Mouse (Mus musculus) lung, postnatal 14 days (tissue): ENCODE results near the gene Mrps17.
"Not testable (repeated sequence)": the region's sequence is repeated elsewhere in the genome, so short reads cannot be mapped to it uniquely, and the experiment has no call there.

Experiments
- DNase-seq: peaks from one replicate; pipeline ENCODE4 v3.0.0; 2021

The Mrps17 gene

DNA sequence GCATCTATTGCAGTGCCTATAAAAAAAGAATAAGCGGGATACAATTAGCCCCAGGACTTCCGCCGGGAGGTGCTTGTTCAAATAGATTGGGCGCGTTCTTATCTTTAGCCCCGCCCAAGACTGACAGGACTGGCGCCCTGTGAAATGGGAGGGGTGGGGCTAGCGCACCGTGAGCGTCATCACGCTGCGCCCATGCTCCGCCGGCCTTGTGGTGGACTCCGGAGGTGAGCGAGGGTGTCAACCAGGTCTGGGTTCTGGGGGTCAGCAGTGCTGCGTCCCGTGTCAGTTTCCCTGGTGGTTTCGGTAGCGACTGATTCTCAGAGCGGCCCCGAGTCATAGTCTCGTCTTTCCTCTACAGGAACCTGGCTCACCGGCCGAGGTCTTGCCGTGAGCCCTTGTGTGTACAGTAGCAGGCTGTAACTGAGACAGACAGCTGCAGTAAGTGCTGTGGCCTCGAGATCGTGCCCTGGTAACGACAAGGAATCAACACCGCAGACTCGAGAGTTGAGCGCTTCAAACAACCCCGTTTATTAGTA is at the start of gene Mrps17:
Gene Mrps17, plus strand, starts transcription at position 172 of the 536 bp plus-strand sequence.
- DNase-seq: peak; percentile 93

DNA sequence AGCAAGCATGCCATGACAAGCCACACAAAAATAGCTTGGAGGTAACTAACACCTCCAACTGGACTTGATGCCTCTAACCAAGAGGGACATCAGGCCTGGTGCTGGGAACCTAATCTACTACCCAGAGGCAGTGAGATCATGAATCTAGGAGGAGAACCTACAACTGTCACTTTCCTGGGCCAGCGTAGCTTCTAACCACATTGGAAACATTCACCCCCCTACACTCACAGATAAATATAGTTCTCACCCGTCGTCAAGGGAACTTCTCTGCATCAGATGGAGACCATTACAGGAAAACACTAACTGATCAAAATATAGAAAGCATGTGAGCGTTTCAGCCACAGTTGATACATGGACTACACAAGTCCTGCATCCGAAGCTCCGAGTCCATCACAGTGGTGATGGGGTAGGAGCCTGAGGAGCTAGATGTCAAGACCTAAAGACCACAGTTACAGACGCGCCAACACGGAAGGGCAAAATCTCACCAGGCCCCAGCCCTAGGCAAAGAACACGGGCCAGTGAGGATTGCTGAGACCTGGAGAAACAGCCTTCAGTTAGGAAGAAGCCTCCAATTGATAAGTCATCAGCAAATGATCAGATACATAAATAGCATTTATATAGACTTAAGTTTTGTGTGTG is 48.9 kb upstream of the Mrps17 start:
- no peak for DNase-seq

- no peak for DNase-seq
Observed at GRCm38 (mm10) chr5:129667851-129668250, 47.4 kb upstream of the Mrps17 start.

DNA sequence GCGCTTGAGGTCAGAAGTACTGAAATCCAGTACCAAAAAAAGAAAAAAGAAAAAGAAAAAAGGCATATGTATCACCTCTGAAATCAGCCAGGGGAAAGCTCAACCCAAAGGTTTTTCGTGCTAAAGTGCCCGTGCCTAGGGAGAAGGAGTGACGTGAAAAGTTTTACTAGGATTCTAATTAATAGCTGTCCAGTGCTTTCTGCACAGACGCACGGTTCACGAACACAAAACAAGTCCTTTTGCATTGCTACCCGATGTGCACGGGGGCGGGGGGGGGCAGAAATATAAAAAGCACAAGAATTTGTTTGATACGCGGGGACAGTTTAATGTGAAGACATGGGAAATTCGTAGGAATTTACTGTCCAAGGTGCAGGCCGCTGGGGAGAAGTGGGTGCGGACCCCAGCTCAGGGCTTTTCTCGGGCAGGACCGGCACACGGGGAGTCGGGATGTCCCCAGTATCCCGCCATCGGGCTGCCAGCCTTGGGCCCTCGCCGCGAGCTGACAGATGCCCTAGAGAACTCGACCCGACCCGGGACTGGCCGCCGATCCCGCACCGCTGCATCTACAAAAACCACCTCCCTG is 45.8 kb upstream of the Mrps17 start:
- DNase-seq: no peak

DNA sequence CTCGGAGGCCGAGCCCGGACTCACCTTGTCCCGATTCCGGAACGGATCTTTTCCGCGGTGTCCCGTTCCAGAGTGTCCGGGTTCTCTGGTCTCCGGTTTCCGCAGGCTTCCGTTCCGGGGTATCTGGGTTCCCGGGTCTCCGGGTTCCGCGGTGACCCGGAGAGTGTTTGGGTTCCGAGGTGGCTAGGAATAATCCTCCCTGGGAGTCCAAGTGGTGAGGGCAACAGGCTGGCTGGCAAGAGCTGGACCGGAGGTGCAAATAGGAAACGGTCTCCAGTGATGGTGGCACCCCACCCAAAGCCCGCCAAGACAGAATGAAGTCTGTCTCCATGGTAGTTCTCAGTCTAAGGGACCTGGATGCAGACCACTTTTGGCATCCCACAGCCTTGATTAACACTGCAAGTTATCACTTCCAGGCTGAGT is 45.2 kb upstream of the Mrps17 start, which contains the start of gene Zfp11:
Gene Zfp11, minus strand, starts transcription at position 64 of the 423 bp plus-strand sequence.
- peak; percentile 80 for DNase-seq

DNA sequence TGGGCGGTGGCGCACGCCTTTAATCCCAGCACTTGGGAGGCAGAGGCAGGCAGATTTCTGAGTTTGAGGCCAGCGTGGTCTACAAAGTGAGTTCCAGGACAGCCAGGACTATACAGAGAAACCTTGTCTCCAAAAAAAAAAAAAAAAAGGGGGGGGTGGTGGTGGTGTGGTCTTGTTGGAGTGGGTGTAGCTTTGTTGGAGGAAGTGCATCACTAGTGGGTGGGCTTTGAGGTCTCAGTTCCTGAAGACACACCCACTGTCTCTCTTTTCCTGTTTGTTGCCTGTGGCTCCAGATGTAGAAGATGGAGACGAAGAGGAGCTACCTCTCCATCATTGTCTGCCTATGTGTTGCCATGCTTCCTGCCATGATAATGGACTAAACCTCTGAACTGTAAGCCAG is 30.2 kb upstream of the Mrps17 start:
- DNase-seq: not testable (repeated sequence)

DNA sequence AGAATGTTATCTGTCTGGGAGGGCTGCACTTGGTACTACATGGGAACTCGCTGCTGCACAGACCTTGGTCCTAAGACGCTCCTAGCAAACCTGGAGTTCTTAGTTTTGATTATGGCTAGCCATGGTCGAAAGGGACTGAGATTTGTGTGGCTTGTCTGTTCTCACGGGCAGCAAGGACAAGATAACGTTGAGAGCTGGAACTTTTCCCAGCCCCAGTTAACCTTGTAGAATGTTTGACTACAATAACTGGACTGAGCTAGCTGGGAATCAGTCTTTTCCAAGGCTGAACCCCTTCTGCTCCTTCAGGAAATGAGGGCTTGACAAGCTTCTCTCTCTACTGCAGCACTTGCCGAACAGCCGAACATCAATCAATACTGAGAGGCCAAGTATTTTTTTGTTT is 27.7 kb upstream of the Mrps17 start:
- DNase-seq: no peak

- DNase-seq: no peak
Observed at GRCm38 (mm10) chr5:129690528-129690927, 24.8 kb upstream of the Mrps17 start.

GRCm38 (mm10) chr5:129700506-129700905 is 14.8 kb upstream of the Mrps17 start:
- no peak for DNase-seq

DNA sequence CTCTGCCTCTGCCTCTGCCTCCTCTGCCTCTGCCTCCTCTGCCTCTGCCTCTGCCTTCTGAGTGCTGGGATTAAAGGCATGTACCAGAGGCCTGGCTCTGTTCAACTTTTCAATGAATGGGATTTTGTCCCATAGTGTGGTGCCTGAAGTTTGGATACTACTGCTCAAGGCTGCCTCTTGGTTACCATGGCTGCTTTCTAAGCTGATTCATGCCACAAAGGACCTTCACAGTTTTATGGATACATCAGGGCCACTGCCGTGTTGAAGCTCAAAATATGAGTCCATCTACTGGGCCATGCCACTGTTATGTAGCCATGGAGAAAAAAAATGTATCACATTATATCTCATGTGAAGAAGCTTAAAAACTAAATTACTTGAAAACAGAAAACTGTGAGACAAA is 13.6 kb upstream of the Mrps17 start:
- no peak for DNase-seq

GRCm38 (mm10) chr5:129703368-129703767 is 11.9 kb upstream of the Mrps17 start:
- DNase-seq: no peak

- no peak for DNase-seq
Observed at GRCm38 (mm10) chr5:129708412-129708811, 6.9 kb upstream of the Mrps17 start, which contains the start of gene Sept14. Gene Sept14, minus strand, starts transcription at chr5:129708512.

- DNase-seq: no peak
Observed at GRCm38 (mm10) chr5:129717016-129717415, 1.7 kb downstream of the Mrps17 start.

DNA sequence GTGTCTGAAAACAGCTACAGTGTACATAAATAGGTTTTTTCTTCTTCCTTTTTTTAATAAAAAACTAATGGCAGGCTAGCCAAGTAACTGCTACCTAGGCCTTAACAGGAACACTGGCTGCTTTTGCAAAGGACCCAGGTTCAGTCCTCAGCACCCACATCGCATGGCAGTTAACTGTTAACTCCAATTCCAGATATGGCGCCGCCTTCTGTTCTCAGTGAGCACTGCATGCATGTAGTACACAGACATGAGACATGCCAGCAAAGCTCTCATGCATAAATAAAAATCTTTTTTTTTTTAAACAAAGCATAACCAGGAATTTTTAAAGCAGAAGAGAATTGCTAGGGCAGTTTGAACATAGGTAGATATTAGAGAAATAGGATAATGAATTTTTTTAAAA is 4.9 kb downstream of the Mrps17 start:
- DNase-seq: no peak

GRCm38 (mm10) chr5:129724268-129724667 is 9.0 kb downstream of the Mrps17 start:
- no peak for DNase-seq

DNA sequence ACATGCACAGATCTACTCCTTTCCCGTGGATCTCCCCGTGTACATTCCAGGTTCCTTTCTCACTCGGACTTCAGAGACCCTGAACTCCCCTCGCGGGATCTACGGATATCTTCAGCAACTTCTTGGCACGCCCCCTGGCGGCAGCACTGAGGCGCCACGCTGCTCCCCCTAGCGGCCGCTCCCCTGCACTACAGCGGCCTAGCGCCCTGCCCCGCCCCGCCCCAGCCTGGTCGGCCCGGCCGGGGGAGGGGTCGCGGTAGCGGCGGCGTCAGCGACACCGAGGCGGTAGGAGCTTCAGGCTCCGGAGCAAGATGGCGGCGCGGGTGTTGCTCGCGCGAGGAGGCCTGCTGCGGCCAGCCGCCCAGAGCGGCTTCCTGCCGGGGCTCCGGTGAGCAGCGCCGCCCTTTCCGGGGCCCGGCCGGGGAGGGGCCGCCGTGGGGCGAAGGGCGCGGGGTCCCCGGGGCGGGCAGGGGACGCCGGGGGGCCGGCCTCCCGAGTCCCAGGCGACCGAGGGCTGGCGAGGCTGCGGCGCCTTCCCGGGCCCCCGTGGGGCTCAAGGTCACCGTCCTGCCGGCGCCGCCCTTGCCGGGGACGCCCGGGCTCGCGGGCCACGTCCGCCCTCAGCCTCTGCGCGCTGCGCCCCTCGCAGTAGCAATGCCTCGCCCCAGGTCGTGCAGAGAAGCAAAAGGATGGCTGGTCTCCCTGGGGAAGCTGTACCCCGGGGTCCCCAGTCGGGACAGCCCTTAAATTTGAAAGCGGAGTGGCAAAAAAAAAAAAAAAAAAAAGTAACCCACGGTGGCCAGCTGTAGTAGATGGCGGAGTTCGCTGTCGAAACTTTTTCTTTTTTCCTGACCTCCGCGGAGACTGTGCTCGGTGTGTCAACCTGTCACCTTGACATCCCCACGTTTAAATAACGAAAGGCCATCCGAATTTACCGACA is 9.8 kb downstream of the Mrps17 start, which contains the start of gene Nipsnap2:
Gene Nipsnap2, plus strand, starts transcription at position 230 of the 940 bp plus-strand sequence.
- peak; percentile 89 for DNase-seq

- peak; percentile 7 for DNase-seq
Observed at GRCm38 (mm10) chr5:129725774-129726392, 10.6 kb downstream of the Mrps17 start.

GRCm38 (mm10) chr5:129726784-129727183 is 11.5 kb downstream of the Mrps17 start:
- DNase-seq: no peak

GRCm38 (mm10) chr5:129729286-129729685 is 14.0 kb downstream of the Mrps17 start:
- no peak for DNase-seq

DNA sequence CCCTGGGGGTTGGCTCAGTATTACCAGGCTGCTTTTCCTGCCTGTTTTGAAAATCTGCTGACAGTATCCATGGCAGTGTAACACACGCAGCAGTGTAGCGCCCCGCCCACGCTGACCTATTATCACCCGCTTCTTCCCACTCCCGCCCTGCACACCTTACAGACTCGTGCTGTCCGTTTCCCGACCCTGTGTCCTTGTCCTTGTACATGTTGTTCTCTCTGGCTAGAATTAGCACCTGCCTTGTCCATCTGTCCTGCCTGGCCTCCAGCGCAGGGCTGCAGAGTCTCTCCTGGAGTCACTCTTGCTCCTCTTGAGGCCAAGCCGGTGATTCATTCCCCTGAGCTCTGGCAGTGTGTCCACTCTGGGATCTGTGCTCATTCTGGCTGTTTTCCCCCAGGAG is 15.0 kb downstream of the Mrps17 start:
- DNase-seq: no peak

GRCm38 (mm10) chr5:129731021-129731420 is 15.7 kb downstream of the Mrps17 start:
- DNase-seq: no peak

- peak; percentile 46 for DNase-seq
Observed at GRCm38 (mm10) chr5:129740976-129741375, 25.7 kb downstream of the Mrps17 start.
